Mouse (Mus musculus): ENCODE results near the gene Cyp24a1.

The Cyp24a1 gene

GRCm38 (mm10) chr2:170497091-170497566, at the start of gene Cyp24a1:
Gene Cyp24a1, minus strand, starts transcription at chr2:170497145.
- DNase-seq: no peak

- DNase-seq: no peak
Measured at GRCm38 (mm10) chr2:170545745-170546144, 48.8 kb upstream of the Cyp24a1 start.

- no peak for DNase-seq
Measured at GRCm38 (mm10) chr2:170544950-170545349, 48.0 kb upstream of the Cyp24a1 start.

GRCm38 (mm10) chr2:170544159-170544558, 47.2 kb upstream of the Cyp24a1 start:
- no peak for DNase-seq

GRCm38 (mm10) chr2:170543625-170544024, 46.7 kb upstream of the Cyp24a1 start:
- no peak for DNase-seq

GRCm38 (mm10) chr2:170539211-170539610, 42.3 kb upstream of the Cyp24a1 start:
- no peak for DNase-seq

GRCm38 (mm10) chr2:170535841-170536240, 38.9 kb upstream of the Cyp24a1 start:
- DNase-seq: no peak

GRCm38 (mm10) chr2:170534803-170535174, 37.8 kb upstream of the Cyp24a1 start:
- no peak for DNase-seq

GRCm38 (mm10) chr2:170534116-170534802, 37.3 kb upstream of the Cyp24a1 start:
- no peak for DNase-seq

- DNase-seq: no peak
Measured at GRCm38 (mm10) chr2:170530256-170530655, 33.3 kb upstream of the Cyp24a1 start.

- DNase-seq: no peak
Measured at GRCm38 (mm10) chr2:170529766-170530165, 32.8 kb upstream of the Cyp24a1 start.

- no peak for DNase-seq
Measured at GRCm38 (mm10) chr2:170528061-170528460, 31.1 kb upstream of the Cyp24a1 start.

GRCm38 (mm10) chr2:170526513-170526912, 29.6 kb upstream of the Cyp24a1 start:
- no peak for DNase-seq

- no peak for DNase-seq
Measured at GRCm38 (mm10) chr2:170520321-170520971, 23.5 kb upstream of the Cyp24a1 start.

GRCm38 (mm10) chr2:170513756-170514155, 16.8 kb upstream of the Cyp24a1 start:
- DNase-seq: no peak

GRCm38 (mm10) chr2:170511073-170511891, 14.3 kb upstream of the Cyp24a1 start:
- peak; percentile 89 for DNase-seq

GRCm38 (mm10) chr2:170508821-170509220, 11.9 kb upstream of the Cyp24a1 start:
- peak; percentile 94 for DNase-seq

GRCm38 (mm10) chr2:170507734-170508133, 10.8 kb upstream of the Cyp24a1 start:
- peak; percentile 80 for DNase-seq

- DNase-seq: no peak
Measured at GRCm38 (mm10) chr2:170503983-170504382, 7.0 kb upstream of the Cyp24a1 start.

- no peak for DNase-seq
Measured at GRCm38 (mm10) chr2:170503343-170503742, 6.4 kb upstream of the Cyp24a1 start.

- DNase-seq: no peak
Measured at GRCm38 (mm10) chr2:170498011-170498410, 1.1 kb upstream of the Cyp24a1 start.

GRCm38 (mm10) chr2:170496154-170496930, 603 bp downstream of the Cyp24a1 start, which contains the start of gene Pfdn4:
Gene Pfdn4, plus strand, starts transcription at chr2:170496428.
- DNase-seq: no peak

Measured in cerebellum, adult 11 months (tissue).